ENCODE assay signal across 8 mouse cellular contexts in genomic region chr15:67039421-67039907, GRCm38 (mm10).
A peak's percentile ranks its signal among the peaks of the same experiment; 100 is the strongest.
DNase-seq lines count a peak whose midpoint lies in the region; ATAC-seq lines count a peak whose summit lies in the region.

No protein-coding gene starts in this region.

- H3K27ac ChIP-seq in intestine, embryonic 14.5 days (ENCODE audit: low read depth): peak overlapping the region; percentile 77
- H3K27ac ChIP-seq in neural tube, embryonic 14.5 days (ENCODE audit: low read depth, low read length): no peak overlapping the region

- H3K4me2 ChIP-seq in intestine, embryonic 14.5 days (ENCODE audit: low read length): peak overlapping the region; percentile 79
- peak overlapping the region; percentile 52 for H3K4me2 ChIP-seq in neural tube, embryonic 14.5 days (ENCODE audit: low read depth, low read length)

- WGBS in intestine, embryonic 14.5 days: 1% methylated on average over 16 of the region's 16 CpGs
- 6% methylated on average over 16 of the region's 16 CpGs for WGBS in neural tube, embryonic 14.5 days

- H3K27me3 ChIP-seq in intestine, embryonic 14.5 days (replicated peaks; ENCODE audit: control insufficient read depth, insufficient read depth, low read length): no peaks in the 10 kb centered on the region
- no peaks in the 10 kb centered on the region for H3K27me3 ChIP-seq in neural tube, embryonic 14.5 days (ENCODE audit: control insufficient read depth, insufficient read depth, low read length)

- intact Hi-C loops in gastrocnemius, postnatal 36 days (cut with DNase I): no loop called here

- H3K4me1 ChIP-seq in intestine, embryonic 14.5 days (replicated peaks; ENCODE audit: control insufficient read depth, insufficient read depth, low read length): peaks cover 13% of the 10 kb centered on the region
- H3K4me1 ChIP-seq in neural tube, embryonic 14.5 days (ENCODE audit: control insufficient read depth, insufficient read depth, low read length): peaks cover 3% of the 10 kb centered on the region; the same call in 1 of the 2 replicates

- peak overlapping the region; percentile 45 for H3K4me3 ChIP-seq in intestine, embryonic 14.5 days (ENCODE audit: low read depth, low read length)
- H3K4me3 ChIP-seq in neural tube, embryonic 14.5 days (ENCODE audit: low read depth, low read length): peak overlapping the region; percentile 23

- no peaks in the 10 kb centered on the region for H3K9me3 ChIP-seq in intestine, embryonic 14.5 days (ENCODE audit: control insufficient read depth, low read length)
- H3K9me3 ChIP-seq in neural tube, embryonic 14.5 days (ENCODE audit: control insufficient read depth, low read length): no peaks in the 10 kb centered on the region

- peak; percentile 61 for ATAC-seq in common myeloid progenitor, adult 5-6 weeks (replicated peaks; ENCODE audit: low read depth, poor library complexity, severe bottlenecking)
- peak; percentile 95 for ATAC-seq in intestine, embryonic 14.5 days (replicated peaks; ENCODE audit: low FRiP score, low TSS enrichment, low read depth)
- peak; percentile 87 for ATAC-seq in neural tube, embryonic 14.5 days (ENCODE audit: low read depth)

- H3K9ac ChIP-seq in intestine, embryonic 14.5 days (ENCODE audit: low read length): peak overlapping the region; percentile 52
- no peak overlapping the region; the same call in 1 of the 2 replicates for H3K9ac ChIP-seq in neural tube, embryonic 14.5 days (replicated peaks; ENCODE audit: low read depth, low read length)

- DNase-seq in layer of hippocampus, adult 9-11 months: peak; percentile 32
- DNase-seq in layer of hippocampus, postnatal 14 days (ENCODE audit: low spot score in 2 of 2): no peak
- DNase-seq in gastrocnemius, postnatal 36 days: peak; percentile 50 to 59
- DNase-seq in intestine, embryonic 14.5 days (ENCODE audit: low spot score): peak; percentile 88
- peak; percentile 83 to 85 for DNase-seq in lung, adult 18-20 months
- peak; percentile 77 for DNase-seq in thymus, postnatal 25 days

- H3K36me3 ChIP-seq in intestine, embryonic 14.5 days (ENCODE audit: control insufficient read depth, insufficient read depth, low read length): no peaks in the 10 kb centered on the region
- H3K36me3 ChIP-seq in neural tube, embryonic 14.5 days (ENCODE audit: control insufficient read depth, insufficient read depth, low read length): no peaks in the 10 kb centered on the region

Comparison
In these comparisons a context has a peak if more than half of its experiments do, and no peak if none do; other contexts are left out.
1. DNase-seq: peak in layer of hippocampus, adult 9-11 months (single experiment), gastrocnemius, postnatal 36 days (2 of 2), intestine, embryonic 14.5 days (single experiment), lung, adult 18-20 months (2 of 2) and thymus, postnatal 25 days (single experiment); none in layer of hippocampus, postnatal 14 days (0 of 2).
2. Peak in every context shown above with its lines, with median percentiles within 50 percentile points of each other: ATAC-seq.